In the genomic region with DNA sequence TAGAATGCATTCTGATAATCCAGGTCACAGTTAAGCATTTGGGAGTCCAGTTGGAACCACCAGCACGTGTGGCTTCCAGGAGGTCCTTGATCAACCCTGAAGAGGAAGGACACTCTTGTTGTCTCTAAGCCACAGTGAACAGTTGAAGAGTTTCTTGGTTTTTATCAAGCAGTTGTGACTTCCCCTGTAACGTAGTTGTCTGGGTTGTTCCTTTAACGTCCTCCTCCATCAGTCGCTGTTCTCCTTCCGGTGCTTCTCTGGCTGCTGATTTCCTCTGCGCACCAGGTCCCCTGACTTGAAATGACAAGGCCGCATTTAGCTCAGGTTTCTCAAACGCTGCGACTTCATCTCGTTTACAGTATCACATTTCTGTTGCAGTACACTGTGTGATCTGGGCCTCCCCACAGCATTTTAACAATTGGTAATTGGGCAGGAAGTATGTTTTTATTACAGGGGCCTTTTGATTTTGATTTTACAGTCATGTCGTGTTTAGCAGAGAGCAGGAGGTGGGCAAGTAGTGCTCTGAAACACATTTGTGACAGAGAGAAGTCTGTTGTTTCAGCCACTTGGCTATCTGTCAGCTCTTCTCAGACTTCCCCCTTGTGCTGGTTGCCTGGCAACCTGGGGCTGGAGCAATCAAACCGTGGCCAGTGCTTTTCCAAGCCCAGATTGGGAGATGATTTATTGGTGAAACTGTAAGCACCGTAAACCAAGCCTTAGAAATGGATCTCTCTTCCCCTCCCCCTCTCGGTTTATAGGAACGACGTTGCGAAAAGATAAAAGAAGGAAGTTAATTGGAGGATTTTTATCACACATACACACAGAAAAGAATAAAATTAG, we compare ENCODE assay signal across 8 mouse cellular contexts.
DNase-seq lines count a peak whose midpoint lies in the region; ATAC-seq and TF ChIP-seq lines count a peak whose summit lies in the region.

No protein-coding gene starts in this region.

- peaks cover 9 to 42% of the 10 kb centered on the region in 2 experiments for H3K4me1 ChIP-seq in MEL (ENCODE audit: control insufficient read depth in 1 of 2, insufficient read depth in 2 of 2, low read length in 2 of 2)
- H3K4me1 ChIP-seq in hindbrain, embryonic 10.5 days (replicated peaks), result peaks cover 27% of the 10 kb centered on the region
- H3K4me1 ChIP-seq in lung, adult 2 months (ENCODE audit: control insufficient read depth, insufficient read depth, low read length), result peaks cover 14% of the 10 kb centered on the region
- H3K4me1 ChIP-seq in neural tube, embryonic 13.5 days (replicated peaks), result peaks cover 51% of the 10 kb centered on the region

- no peak for TF ChIP-seq CTCF in MEL (IDR thresholded peaks at IDR 0.05 in 2 of 3, conservative IDR thresholded peaks at IDR 0.05 in 1 of 3; ENCODE audit: control insufficient read depth in 1 of 3, insufficient read depth in 1 of 3, low read depth in 2 of 3, low read length in 3 of 3, poor library complexity in 1 of 3, severe bottlenecking in 1 of 3)
- no peak for TF ChIP-seq CTCF in layer of hippocampus, adult 2 months (conservative IDR thresholded peaks at IDR 0.05)
- TF ChIP-seq CTCF in lung, adult 2 months (IDR thresholded peaks at IDR 0.05; ENCODE audit: insufficient read depth, low read length), result no peak

- no peaks in the 10 kb centered on the region for H3K9me3 ChIP-seq in MEL (replicated peaks; ENCODE audit: insufficient read depth, low read length)
- no peaks in the 10 kb centered on the region for H3K9me3 ChIP-seq in hindbrain, embryonic 10.5 days
- H3K9me3 ChIP-seq in neural tube, embryonic 13.5 days, result no peaks in the 10 kb centered on the region

- DNase-seq in MEL (ENCODE audit: low read depth, low spot score), result peak; percentile 94
- DNase-seq in cerebellum, adult 8-10 months, result peak; percentile 66
- peak; percentile 67 to 79 for DNase-seq in frontal cortex, adult 2 months (ENCODE audit: extremely low spot score in 1 of 2, low spot score in 1 of 2)
- DNase-seq in hindbrain, embryonic 10.5 days (ENCODE audit: low spot score), result peak; percentile 72
- peak; percentile 77 to 92 for DNase-seq in layer of hippocampus, adult 2 months (ENCODE audit: low spot score in 2 of 2)
- peak; percentile 59 for DNase-seq in lung, adult 2 months
- peak; percentile 54 for DNase-seq in testis, postnatal 14 days (ENCODE audit: low spot score)

- no peak for TF ChIP-seq RAD21 in MEL (IDR thresholded peaks at IDR 0.05; ENCODE audit: low read depth, low read length)

- H3K9ac ChIP-seq in MEL (ENCODE audit: control insufficient read depth, low read depth, low read length, poor library complexity, severe bottlenecking), result peak overlapping the region; percentile 67
- peak overlapping the region; percentile 48 for H3K9ac ChIP-seq in neural tube, embryonic 13.5 days

- 44% methylated on average over 17 of the region's 17 CpGs for WGBS in hindbrain, embryonic 10.5 days
- 7% methylated on average over 17 of the region's 17 CpGs for whole genome bisulfite sequencing in lung, adult 2 months
- 5% methylated on average over 17 of the region's 17 CpGs for WGBS in neural tube, embryonic 13.5 days

- H3K79me2 ChIP-seq in MEL (ENCODE audit: control insufficient read depth, insufficient read depth, low read length, poor library complexity), result no peaks in the 10 kb centered on the region

- no peaks in the 10 kb centered on the region for H3K27me3 ChIP-seq in MEL (ENCODE audit: control insufficient read depth in 1 of 2, insufficient read depth in 2 of 2, low read length in 2 of 2)
- no peaks in the 10 kb centered on the region for H3K27me3 ChIP-seq in hindbrain, embryonic 10.5 days (ENCODE audit: insufficient read depth, poor library complexity, severe bottlenecking)
- no peaks in the 10 kb centered on the region for H3K27me3 ChIP-seq in neural tube, embryonic 13.5 days

- peak; percentile 24 to 80; a peak in 2 of 4 replicates for TF ChIP-seq POLR2A in MEL (IDR thresholded peaks at IDR 0.05; ENCODE audit: control insufficient read depth in 1 of 2, insufficient read depth in 1 of 2, low read depth in 1 of 2, low read length in 2 of 2, poor library complexity in 1 of 2)
- TF ChIP-seq POLR2A in lung, adult 2 months (IDR thresholded peaks at IDR 0.05; ENCODE audit: borderline replicate concordance, extremely low read depth, low read depth, low read length), result no peak

- H3K27ac ChIP-seq in MEL (ENCODE audit: control insufficient read depth, low read depth, low read length), result peak overlapping the region; percentile 92
- peak overlapping the region; percentile 77 for H3K27ac ChIP-seq in hindbrain, embryonic 10.5 days
- peak overlapping the region; percentile 97 for H3K27ac ChIP-seq in layer of hippocampus, adult 2 months
- peak overlapping the region; percentile 94 for H3K27ac ChIP-seq in neural tube, embryonic 13.5 days (replicated peaks)

- H3K36me3 ChIP-seq in MEL (ENCODE audit: control insufficient read depth in 1 of 2, insufficient read depth in 2 of 2, low read length in 2 of 2), result peaks cover 0 to 35% of the 10 kb centered on the region in 2 experiments; a peak in 2 of 4 replicates
- H3K36me3 ChIP-seq in hindbrain, embryonic 10.5 days, result peaks cover 40% of the 10 kb centered on the region
- H3K36me3 ChIP-seq in neural tube, embryonic 13.5 days, result peaks cover 7% of the 10 kb centered on the region; the same call in 1 of the 2 replicates

- peak overlapping the region; percentile 47 for H3K4me2 ChIP-seq in neural tube, embryonic 13.5 days

- peak; percentile 87 for ATAC-seq in neural tube, embryonic 13.5 days (ENCODE audit: low read depth)

- peak; percentile 82 to 90 for TF ChIP-seq EP300 in MEL (IDR thresholded peaks at IDR 0.05; ENCODE audit: low read depth in 1 of 2, low read length in 2 of 2)

- H3K4me3 ChIP-seq in MEL (ENCODE audit: control insufficient read depth in 1 of 2, insufficient read depth in 1 of 2, low read depth in 2 of 2, low read length in 2 of 2), result peak overlapping the region; percentile 11 to 23; a peak in 3 of 4 replicates
- H3K4me3 ChIP-seq in hindbrain, embryonic 10.5 days, result no peak overlapping the region
- H3K4me3 ChIP-seq in layer of hippocampus, adult 2 months, result peak overlapping the region; percentile 2; the same call in 1 of the 2 replicates
- no peak overlapping the region for H3K4me3 ChIP-seq in lung, adult 2 months (replicated peaks; ENCODE audit: extremely low read depth, low read depth, low read length)
- H3K4me3 ChIP-seq in neural tube, embryonic 13.5 days, result no peak overlapping the region

TF ChIP-seq in MEL, 35 proteins besides CTCF, POLR2A, EP300 and RAD21 (continues in another document):
- TF ChIP-seq ELF1 (IDR thresholded peaks at IDR 0.05; ENCODE audit: low read depth, low read length) (no peak), MYC (IDR thresholded peaks at IDR 0.05; ENCODE audit: low read depth, low read length) (peak; percentile 90), ZNF384 (IDR thresholded peaks at IDR 0.05; ENCODE audit: low read depth, low read length) (no peak), ZKSCAN1 (IDR thresholded peaks at IDR 0.05; ENCODE audit: low read depth, low read length) (no peak), JUND (IDR thresholded peaks at IDR 0.05; ENCODE audit: low read depth, low read length) (no peak), TCF12 (IDR thresholded peaks at IDR 0.05; ENCODE audit: low read depth, low read length) (peak; percentile 69), E2F4 (IDR thresholded peaks at IDR 0.05; ENCODE audit: borderline replicate concordance, low read depth, low read length) (no peak), BHLHE40 (IDR thresholded peaks at IDR 0.05; ENCODE audit: borderline replicate concordance, low read depth, low read length) (peak; percentile 95), TAL1 (IDR thresholded peaks at IDR 0.05; ENCODE audit: low read length) (peak; percentile 25), MAX (IDR thresholded peaks at IDR 0.05; ENCODE audit: low read length) (peak; percentile 85), NELFE (IDR thresholded peaks at IDR 0.05; ENCODE audit: low read depth, low read length) (peak; percentile 50; the same call in 1 of the 2 replicates), GATA1 (IDR thresholded peaks at IDR 0.05; ENCODE audit: low read depth, low read length) (peak; percentile 87), NRF1 (IDR thresholded peaks at IDR 0.05; ENCODE audit: insufficient read depth, low read depth, low read length, poor library complexity, severe bottlenecking) (no peak), GABPA (IDR thresholded peaks at IDR 0.05; ENCODE audit: low read depth, low read length) (no peak), MEF2A (IDR thresholded peaks at IDR 0.05; ENCODE audit: extremely low read depth, insufficient replicate concordance, low read depth, low read length, poor library complexity, severe bottlenecking) (no peak), USF1 (IDR thresholded peaks at IDR 0.05; ENCODE audit: low read depth, low read length) (no peak), CHD1 (IDR thresholded peaks at IDR 0.05; ENCODE audit: low read depth, low read length) (no peak), POLR2AphosphoS2 (IDR thresholded peaks at IDR 0.05; ENCODE audit: low read length) (no peak), SMC3 (IDR thresholded peaks at IDR 0.05; ENCODE audit: low read depth, low read length) (no peak), KAT2A (conservative IDR thresholded peaks at IDR 0.05; ENCODE audit: low read depth, low read length) (no peak), HCFC1 (IDR thresholded peaks at IDR 0.05; ENCODE audit: low read depth, low read length) (peak; percentile 71), ETS1 (IDR thresholded peaks at IDR 0.05; ENCODE audit: low read depth, low read length) (peak; percentile 79), MXI1 (IDR thresholded peaks at IDR 0.05; ENCODE audit: low read depth, low read length) (peak; percentile 86), MAZ (IDR thresholded peaks at IDR 0.05; ENCODE audit: low read depth, low read length) (no peak), TBP (IDR thresholded peaks at IDR 0.05; ENCODE audit: low read depth, low read length) (peak; percentile 94), POLR2AphosphoS5 (IDR thresholded peaks at IDR 0.05; ENCODE audit: borderline replicate concordance, low read depth, low read length) (no peak), ZMIZ1 (IDR thresholded peaks at IDR 0.05; ENCODE audit: low read depth, low read length) (no peak), CHD2 (IDR thresholded peaks at IDR 0.05; ENCODE audit: low read length) (no peak), ZC3H11A (IDR thresholded peaks at IDR 0.05; ENCODE audit: low read depth, low read length) (no peak), USF2 (IDR thresholded peaks at IDR 0.05; ENCODE audit: borderline replicate concordance in 1 of 2, insufficient read depth in 1 of 2, low read depth in 1 of 2, low read length in 2 of 2) (no peak), MYB (IDR thresholded peaks at IDR 0.05; ENCODE audit: low read depth, low read length) (peak; percentile 82), UBTF (IDR thresholded peaks at IDR 0.05; ENCODE audit: borderline replicate concordance, insufficient read depth, low read depth, low read length) (no peak), RCOR1 (IDR thresholded peaks at IDR 0.05; ENCODE audit: low read depth, low read length) (peak; percentile 93), SIN3A (IDR thresholded peaks at IDR 0.05; ENCODE audit: low read length) (peak; percentile 53)

Comparison
In these comparisons a context has a peak if more than half of its experiments do, and no peak if none do; other contexts are left out.
1. H3K4me3 ChIP-seq: peak in MEL (2 of 2) and layer of hippocampus, adult 2 months (single experiment); none in hindbrain, embryonic 10.5 days (single experiment), lung, adult 2 months (single experiment) and neural tube, embryonic 13.5 days (single experiment).
2. Peak in every context shown above with its lines, with median percentiles within 50 percentile points of each other: DNase-seq and H3K27ac ChIP-seq.